Mouse (Mus musculus) effector memory CD4-positive, alpha-beta T cell, adult 5 months (primary cell): Measurements from ENCODE around the gene Mesp2. TPM values are rescaled to one million over a fixed set of nuclear protein-coding genes. Genes with fewer than 3 reads are reported as not detected.

Source experiments
- polyA plus RNA-seq: library from polyadenylated mRNA; unstranded; fragments of 100-300 nt; shearing (Covaris generic); gene quantifications from one replicate; pipeline ENCODE4 v1.2.1, GENCODE M21; 2017

Gene Mesp2
- not detected for polyA plus RNA-seq

DNA sequence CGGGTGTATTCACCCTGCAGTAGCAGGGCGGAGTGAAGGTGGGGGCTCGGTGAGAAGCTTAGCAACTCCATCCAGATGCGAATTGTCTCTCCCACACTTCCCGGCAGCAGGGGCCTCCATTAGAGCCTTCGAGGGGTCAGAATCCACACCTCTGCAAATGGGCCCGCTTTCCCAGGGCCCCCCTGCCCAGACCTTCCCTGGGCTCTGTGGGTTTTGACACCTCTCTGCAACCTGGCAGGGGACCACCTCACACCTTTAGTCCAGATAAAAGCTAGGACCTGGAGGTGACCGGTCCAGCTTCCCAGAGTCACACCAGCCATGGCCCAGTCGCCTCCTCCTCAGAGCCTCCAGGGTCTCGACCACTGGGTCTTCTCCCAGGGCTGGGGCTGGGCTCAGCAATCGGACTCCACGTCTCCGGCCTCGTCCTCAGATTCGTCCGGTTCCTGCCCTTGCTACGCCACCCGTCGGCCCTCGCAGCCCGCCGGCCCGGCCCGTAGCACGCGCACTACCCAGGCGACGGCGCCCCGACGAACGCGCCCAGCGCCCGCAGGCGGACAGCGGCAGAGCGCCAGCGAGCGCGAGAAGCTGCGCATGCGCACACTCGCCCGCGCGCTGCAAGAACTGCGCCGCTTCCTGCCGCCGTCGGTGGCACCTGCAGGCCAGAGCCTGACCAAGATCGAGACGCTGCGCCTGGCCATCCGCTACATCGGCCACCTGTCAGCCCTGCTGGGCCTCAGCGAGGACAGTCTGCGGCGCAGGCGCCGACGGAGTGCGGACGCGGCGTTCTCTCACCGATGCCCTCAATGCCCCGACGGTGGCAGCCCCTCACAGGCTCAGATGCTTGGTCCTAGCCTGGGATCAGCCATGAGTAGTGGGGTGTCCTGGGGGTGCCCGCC is at the start of gene Mesp2:
Mesp2 (plus strand) TSS at position 117 of the 896 bp plus-strand sequence.

DNA sequence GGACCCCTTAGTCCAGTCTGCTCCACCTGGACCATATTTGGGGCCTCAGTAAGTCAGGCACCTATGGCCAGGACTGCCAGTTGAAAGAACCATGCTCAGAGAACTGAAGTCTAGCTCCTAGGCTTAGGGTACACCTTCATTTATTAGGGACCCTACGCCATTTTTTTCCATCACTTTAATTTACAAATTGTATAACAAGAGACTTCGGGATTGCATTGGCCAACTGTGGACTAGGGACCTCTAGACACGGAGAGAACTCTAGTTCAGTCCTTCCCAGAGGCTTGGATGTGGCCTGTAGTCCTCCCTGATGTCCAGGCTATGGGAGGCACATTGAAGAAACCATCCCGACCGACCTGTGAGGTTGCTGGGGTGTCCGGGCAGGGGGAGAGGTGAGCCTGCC is 16.8 kb upstream of the Mesp2 start, which contains the start of gene Mesp1:
Mesp1 (minus strand) TSS at position 101 of the 400 bp plus-strand sequence.

DNA sequence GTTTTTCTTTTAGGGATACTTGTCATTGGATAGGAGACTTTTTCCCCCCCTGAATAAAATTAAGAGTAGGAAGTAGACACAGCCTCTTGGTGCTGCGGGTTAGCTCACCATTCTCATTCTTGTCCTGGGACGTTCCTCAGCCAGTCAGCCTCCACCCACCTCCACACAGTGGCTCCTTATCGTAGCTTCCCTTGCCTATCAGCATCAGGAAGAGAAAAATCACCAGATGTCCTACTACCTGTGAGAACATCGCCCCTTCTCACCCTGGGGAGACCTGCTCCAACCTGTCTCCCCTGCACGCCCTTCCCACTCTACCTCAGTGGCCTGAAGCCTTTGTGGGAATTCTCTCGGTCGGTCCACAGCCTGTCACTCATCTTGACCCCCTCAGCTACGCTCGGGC is 50.3 kb downstream of the Mesp2 start, which contains the start of gene Anpep:
Anpep (minus strand) TSS at position 249 of the 400 bp plus-strand sequence.

Other genes with a start within 250 kb of the Mesp2 start
- not detected for gene Rhcg, start 193.1 kb upstream of the Mesp2 start, polyA plus RNA-seq
- 0.92 TPM for gene Ticrr, start 150.5 kb upstream of the Mesp2 start, polyA plus RNA-seq
- 0.79 TPM for gene Kif7, start 95.0 kb upstream of the Mesp2 start, polyA plus RNA-seq
- gene Plin1, start 77.8 kb upstream of the Mesp2 start, polyA plus RNA-seq = 0.17 TPM
- gene Pex11a, start 67.6 kb upstream of the Mesp2 start, polyA plus RNA-seq = 1.7 TPM
- gene Wdr93, start 67.6 kb upstream of the Mesp2 start, polyA plus RNA-seq = not detected
- not detected for gene Mesp1, start 16.9 kb upstream of the Mesp2 start, polyA plus RNA-seq
- not detected for gene Anpep, start 50.3 kb downstream of the Mesp2 start, polyA plus RNA-seq
- 13.3 TPM for gene Ap3s2, start 109.9 kb downstream of the Mesp2 start, polyA plus RNA-seq
- gene Arpin, start 124.6 kb downstream of the Mesp2 start, polyA plus RNA-seq = 0.16 TPM
- gene Zfp710, start 214.1 kb downstream of the Mesp2 start, polyA plus RNA-seq = 13.4 TPM